Mouse (Mus musculus) left cerebral cortex, postnatal 36 days (tissue): ENCODE results near the gene Topors. TPM values are rescaled to one million over a fixed set of nuclear protein-coding genes. Genes with fewer than 3 reads are reported as not detected.
"Not testable (repeated sequence)": the region's sequence is repeated elsewhere in the genome, so short reads cannot be mapped to it uniquely, and the experiment has no call there.

ENCODE experiments used
- DNase-seq, 2 experiments: peaks; one replicate each; pipeline ENCODE4 v3.0.0; 2021 to 2022; ENCODE audit warnings: low spot score in 2 of 2, mixed read lengths in 1 of 2
- intact Hi-C: fragments of 180-260 bp; cut with DNase I; formaldehyde crosslinking; loops from one replicate; pipeline ENCODE4 v1.15.1; 2025
- total RNA-seq, 2 experiments: library from RNA; stranded (reverse); gene quantifications; 2 replicates each; pipeline ENCODE4 v1.2.3; 2021

Gene Topors
- 10 to 100 TPM; 18.0 to 19.5 TPM for total RNA-seq

GRCm38 (mm10) chr4:40269430-40270032 lies at the start of gene Topors, which contains the start of gene Smim27:
Gene Topors (minus strand): TSS chr4:40269850.
Gene Smim27 (plus strand): TSS chr4:40269579.
- peak; percentile 95 to 96 for DNase-seq
- intact Hi-C loops, result loop anchor here (1.0 kb wide), 1 partner anchor 10 kb away; the partner anchor contains the start of gene Ndufb6

GRCm38 (mm10) chr4:40317404-40317803 lies 47.8 kb upstream of the Topors start:
- intact Hi-C loops, result no loop called here
- no peak for DNase-seq

- intact Hi-C loops, result no loop called here
Measured at GRCm38 (mm10) chr4:40313026-40313425, 43.4 kb upstream of the Topors start.

GRCm38 (mm10) chr4:40312213-40312612 lies 42.6 kb upstream of the Topors start:
- DNase-seq, result no peak
- intact Hi-C loops, result no loop called here

More at GRCm38 (mm10) chr4:40313026-40313425, 43.4 kb upstream of the Topors start:
- DNase-seq, result no peak

- intact Hi-C loops, result no loop called here
- DNase-seq, result no peak
Measured at GRCm38 (mm10) chr4:40310796-40311383, 41.2 kb upstream of the Topors start.

- intact Hi-C loops, result no loop called here
- DNase-seq, result no peak
Measured at GRCm38 (mm10) chr4:40309682-40310081, 40.0 kb upstream of the Topors start.

- intact Hi-C loops, result loop anchor here (5.0 kb wide), 1 partner anchor 170 kb away; the partner anchor contains the start of gene Tmem215
- DNase-seq, result no peak
Measured at GRCm38 (mm10) chr4:40302445-40303125, 32.9 kb upstream of the Topors start.

GRCm38 (mm10) chr4:40301076-40301789 lies 31.6 kb upstream of the Topors start:
- peak; percentile 79 to 85 for DNase-seq
- intact Hi-C loops, result loop anchor here (1.0 to 5.0 kb wide), 2 partner anchors 171 to 381 kb away; partner anchors contain the start of gene Tmem215

GRCm38 (mm10) chr4:40299169-40299568 lies 29.5 kb upstream of the Topors start:
- DNase-seq, result no peak
- intact Hi-C loops, result no loop called here

- intact Hi-C loops, DNase-seq: not testable (repeated sequence)
Measured at GRCm38 (mm10) chr4:40291511-40291910, 21.9 kb upstream of the Topors start.

GRCm38 (mm10) chr4:40289046-40289445 lies 19.4 kb upstream of the Topors start:
- no peak for DNase-seq
- intact Hi-C loops, result loop anchor here (5.0 kb wide), 2 partner anchors 107 to 393 kb away; no protein-coding TSS in a partner anchor

GRCm38 (mm10) chr4:40287415-40287814 lies 17.8 kb upstream of the Topors start:
- DNase-seq, result no peak

GRCm38 (mm10) chr4:40285582-40285981 lies 15.9 kb upstream of the Topors start:
- peak; percentile 40 to 51 for DNase-seq
- intact Hi-C loops, result loop anchor here (5.0 kb wide), 2 partner anchors 103 to 397 kb away; no protein-coding TSS in a partner anchor

More at GRCm38 (mm10) chr4:40287415-40287814, 17.8 kb upstream of the Topors start:
- intact Hi-C loops, result loop anchor here (2.0 to 5.0 kb wide), 3 partner anchors 105 to 395 kb away; no protein-coding TSS in a partner anchor

- intact Hi-C loops, result loop anchor here (1.0 to 2.0 kb wide), 2 partner anchors 10 to 137 kb away; partner anchors contain the start of genes Aco1, Smim27 and Topors
- DNase-seq, result peak; percentile 90 to 92
Measured at GRCm38 (mm10) chr4:40279276-40279900, 9.7 kb upstream of the Topors start, which contains the start of gene Ndufb6. Gene Ndufb6 (minus strand): TSS chr4:40279421.

- peak in 1 of 2 experiments; percentile 15 for DNase-seq
- intact Hi-C loops, result loop anchor here (1.0 to 2.0 kb wide), 2 partner anchors 10 to 136 kb away; partner anchors contain the start of genes Aco1, Smim27 and Topors
Measured at GRCm38 (mm10) chr4:40278880-40279275, 9.2 kb upstream of the Topors start.

GRCm38 (mm10) chr4:40268835-40269234 lies 815 bp downstream of the Topors start:
- intact Hi-C loops, result loop anchor here (1.0 kb wide), 1 partner anchor 10 kb away; the partner anchor contains the start of gene Ndufb6
- no peak for DNase-seq

- intact Hi-C loops, result no loop called here
- peak; percentile 92 for DNase-seq
Measured at GRCm38 (mm10) chr4:40268204-40268813, 1.3 kb downstream of the Topors start.

- peak in 1 of 2 experiments; percentile 10 for DNase-seq
- intact Hi-C loops, result no loop called here
Measured at GRCm38 (mm10) chr4:40267681-40268080, 2.0 kb downstream of the Topors start.
